32 mouse cellular contexts compared by ENCODE assay signal in genomic region chrX:105546234-105546633, GRCm38 (mm10). TPM values are rescaled to one million over a fixed set of nuclear protein-coding genes. Genes with fewer than 3 reads are reported as not detected.
DNase-seq lines count a peak whose midpoint lies in the region; ATAC-seq and TF ChIP-seq lines count a peak whose summit lies in the region.
"Had no signal": no experiment of that assay in that cellular context is flagged by ENCODE, and none has a peak within 500 bp of the region (broad histone marks: within the 10 kb centered on the region; RNA-seq: fewer than 3 reads in every experiment).

No protein-coding gene starts in this region.

- no peak overlapping the region for H3K4me3 ChIP-seq in gastrocnemius, adult 2 months
- no peak overlapping the region for H3K4me3 ChIP-seq in kidney, postnatal 0 days (replicated peaks; ENCODE audit: low read depth, low read length)
- H3K4me3 ChIP-seq: forebrain, embryonic 10.5 days; forebrain, embryonic 13.5 days; heart, embryonic 12.5 days; heart, embryonic 15.5 days; hindbrain, embryonic 10.5 days; hindbrain, embryonic 13.5 days; intestine, embryonic 15.5 days had no signal

- peak; percentile 14 for DNase-seq in gastrocnemius, adult 2 months
- no peak for DNase-seq in gastrocnemius, postnatal 14 days
- peak; percentile 9 for DNase-seq in kidney, postnatal 0 days (ENCODE audit: low spot score)
- no peak for DNase-seq in kidney, adult 11 months
- peak; percentile 54 for DNase-seq in Muller cell, postnatal 12 days (ENCODE audit: inconsistent ontology term)
- DNase-seq in mesoderm, embryonic 11.5 days (ENCODE audit: low read depth, low spot score) = peak; percentile 3
- DNase-seq in lung, adult 18-20 months = no peak
- DNase-seq: adrenal gland, adult 8-10 months; adrenal gland, postnatal 25 days; B cell, adult 2 months; cerebellum, adult 18-20 months; cerebellum, adult 9-10 months; cerebellum, postnatal 14 days; heart, postnatal 10 days; heart, postnatal 36 days had no signal

- no peak for ATAC-seq in kidney, postnatal 0 days (replicated peaks; ENCODE audit: low FRiP score, low read depth)
- ATAC-seq: activated CD4-positive, CD25-positive, alpha-beta regulatory T cell, adult 4 months; forebrain, embryonic 13.5 days; forebrain, embryonic 16.5 days; hindbrain, embryonic 16.5 days; intestine, embryonic 15.5 days had no signal

- no peaks in the 10 kb centered on the region for H3K4me1 ChIP-seq in kidney, postnatal 0 days (replicated peaks; ENCODE audit: insufficient read depth, low read length)
- H3K4me1 ChIP-seq: forebrain, embryonic 10.5 days; forebrain, embryonic 13.5 days; heart, embryonic 12.5 days; heart, embryonic 15.5 days; hindbrain, embryonic 10.5 days; hindbrain, embryonic 13.5 days; intestine, embryonic 15.5 days had no signal

- no peak overlapping the region for H3K9ac ChIP-seq in kidney, postnatal 0 days (ENCODE audit: low read depth, low read length)
- H3K9ac ChIP-seq: forebrain, embryonic 13.5 days; heart, embryonic 12.5 days; heart, embryonic 15.5 days; hindbrain, embryonic 13.5 days; intestine, embryonic 15.5 days had no signal

- WGBS in kidney, postnatal 0 days = 51% methylated on average over 6 of the region's 6 CpGs

- H3K4me2 ChIP-seq in kidney, postnatal 0 days (ENCODE audit: low read length) = no peak overlapping the region
- H3K4me2 ChIP-seq: forebrain, embryonic 13.5 days; heart, embryonic 12.5 days; heart, embryonic 15.5 days; hindbrain, embryonic 13.5 days; intestine, embryonic 15.5 days had no signal

- H3K36me3 ChIP-seq in kidney, postnatal 0 days (ENCODE audit: insufficient read depth, low read length) = no peaks in the 10 kb centered on the region
- H3K36me3 ChIP-seq: forebrain, embryonic 10.5 days; G1E; heart, embryonic 12.5 days; heart, embryonic 15.5 days; hindbrain, embryonic 10.5 days; hindbrain, embryonic 13.5 days; intestine, embryonic 15.5 days had no signal

- intact Hi-C loops in gastrocnemius, adult 2 months (cut with DNase I) = no loop called here
- intact Hi-C loops in gastrocnemius, postnatal 14 days (cut with DNase I; ENCODE audit: low total_unique reads) = no loop called here

- H3K27ac ChIP-seq in gastrocnemius, adult 2 months = no peak overlapping the region
- no peak overlapping the region for H3K27ac ChIP-seq in kidney, postnatal 0 days
- H3K27ac ChIP-seq: forebrain, embryonic 10.5 days; forebrain, embryonic 13.5 days; heart, embryonic 15.5 days; hindbrain, embryonic 10.5 days; hindbrain, embryonic 13.5 days; intestine, embryonic 15.5 days had no signal

- TF ChIP-seq CTCF in gastrocnemius, adult 2 months (IDR thresholded peaks at IDR 0.05) = no peak
- no peak for TF ChIP-seq CTCF in kidney, postnatal 0 days (IDR thresholded peaks at IDR 0.05; ENCODE audit: low read depth)

- H3K9me3 ChIP-seq in kidney, postnatal 0 days (replicated peaks; ENCODE audit: low read length) = no peaks in the 10 kb centered on the region
- H3K9me3 ChIP-seq: forebrain, embryonic 10.5 days; forebrain, embryonic 13.5 days; G1E; heart, embryonic 12.5 days; heart, embryonic 15.5 days; hindbrain, embryonic 10.5 days; hindbrain, embryonic 13.5 days; intestine, embryonic 15.5 days had no signal

- H3K27me3 ChIP-seq in kidney, postnatal 0 days (ENCODE audit: insufficient read depth, low read length) = no peaks in the 10 kb centered on the region
- H3K27me3 ChIP-seq: CH12.LX; forebrain, embryonic 13.5 days; heart, embryonic 12.5 days; heart, embryonic 15.5 days; hindbrain, embryonic 13.5 days; intestine, embryonic 15.5 days had no signal

RNA-seq across cellular contexts. Expression of gene Cypt2, which starts 46.7 kb away (rescaled TPM):
- total RNA-seq in gastrocnemius, adult 2 months (2021) = not detected
- not detected for total RNA-seq in gastrocnemius, postnatal 14 days (2021)
- not detected in 2 replicates for polyA plus RNA-seq in kidney, postnatal 0 days (2015; fragmentation: Nextera tagmentation; extraction: Ambion mirVana)
- total RNA-seq: adrenal gland, adult 8-10 months; adrenal gland, postnatal 25 days; CH12.LX; G1E; gastrocnemius, adult 8-10 months; granulocyte monocyte progenitor cell, adult 5-6 weeks; heart, postnatal 10 days; heart, postnatal 36 days had no signal
- polyA plus RNA-seq: activated CD4-positive, CD25-positive, alpha-beta regulatory T cell, adult 4 months; brain, embryonic 14.5 days; embryonic facial prominence, embryonic 11.5 days; embryonic facial prominence, embryonic 14.5 days; forebrain, embryonic 10.5 days; forebrain, embryonic 13.5 days; forebrain, embryonic 16.5 days; G1E; heart, embryonic 12.5 days; heart, embryonic 15.5 days; hindbrain, embryonic 10.5 days; hindbrain, embryonic 13.5 days; hindbrain, embryonic 16.5 days; intestine, embryonic 15.5 days had no signal

Comparison
In these comparisons a context has a peak if more than half of its experiments do, and no peak if none do; other contexts are left out.
1. DNase-seq: peak in gastrocnemius, adult 2 months (single experiment), kidney, postnatal 0 days (single experiment), Muller cell, postnatal 12 days (single experiment) and mesoderm, embryonic 11.5 days (single experiment); none in gastrocnemius, postnatal 14 days (single experiment), kidney, adult 11 months (single experiment) and lung, adult 18-20 months (0 of 2).